Mouse (Mus musculus) heart, postnatal 0 days (tissue): ENCODE results near the gene Hdac7.

Experiments
- CTCF ChIP-seq: IDR thresholded peaks from 2 replicates; pipeline ENCODE4 v1.5.1; 2016; ENCODE audit warnings: antibody characterized with exemption, control low read depth, low read depth
- EP300 ChIP-seq: IDR thresholded peaks from 2 replicates; pipeline ENCODE4 v1.6.1; 2016; ENCODE audit warnings: antibody characterized with exemption, low read depth

DNA sequence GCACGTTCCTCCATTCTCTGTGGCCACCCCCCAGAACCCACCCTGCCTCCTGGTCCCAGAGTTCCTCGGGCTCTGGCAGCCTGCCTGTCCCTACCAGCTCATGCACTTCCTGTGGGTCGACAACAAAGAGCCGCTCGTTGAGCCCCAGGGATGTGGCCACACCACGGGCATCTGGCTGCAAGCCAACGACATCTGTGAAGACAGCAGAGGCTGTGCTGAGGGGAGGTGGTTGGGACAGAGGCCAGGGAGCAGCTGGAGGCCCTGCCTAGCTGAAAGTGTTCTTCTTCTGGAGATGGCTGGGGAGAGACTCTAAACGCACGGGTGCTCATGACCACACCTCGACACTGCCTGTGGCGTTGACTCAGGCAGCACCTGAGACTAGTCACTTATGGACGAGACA, 93.6 kb downstream of the Hdac7 start:
- TF ChIP-seq EP300 (no peak), CTCF (no peak)
